Mouse (Mus musculus): ENCODE measurements around the gene Dhx9. TPM values are rescaled to one million over a fixed set of nuclear protein-coding genes. Genes with fewer than 3 reads are reported as not detected.

Dhx9 gene
- polyA plus RNA-seq (2017; shearing (Covaris generic)): 55.2 TPM

GRCm38 (mm10) chr1:153487500-153487879 is at the start of gene Dhx9:
TSS of gene Dhx9 (minus strand) at chr1:153487660.

GRCm38 (mm10) chr1:153424770-153425584 is 62.5 kb downstream of the Dhx9 start, which contains the start of gene Shcbp1l:
TSS of gene Shcbp1l (plus strand) at chr1:153425162.

Other genes with a start within 250 kb of the Dhx9 start
- 3.3 TPM for gene Lamc1, start 154.9 kb downstream of the Dhx9 start, polyA plus RNA-seq (2017; shearing (Covaris generic))
- not detected for gene Shcbp1l, start 62.5 kb downstream of the Dhx9 start, polyA plus RNA-seq (2017; shearing (Covaris generic))
- gene Npl, start 62.4 kb upstream of the Dhx9 start, polyA plus RNA-seq (2017; shearing (Covaris generic)): not detected
- 0.14 TPM for gene Rgs8, start 165.4 kb upstream of the Dhx9 start, polyA plus RNA-seq (2017; shearing (Covaris generic))

All from CD4-positive, CD25-positive, alpha-beta regulatory T cell, adult 9 weeks (primary cell).